Mouse (Mus musculus) retina, adult 2 months (tissue): Measurements from ENCODE around the gene Cnpy3.
A peak's percentile ranks its signal among the peaks of the same experiment; 100 is the strongest.
"Not testable (repeated sequence)": the region's sequence is repeated elsewhere in the genome, so short reads cannot be mapped to it uniquely, and the experiment has no call there.

ENCODE experiments used
- DNase-seq: peaks from one replicate; pipeline ENCODE4 v3.0.0-alpha.2; 2012; ENCODE audit warnings: low read depth, low spot score

Cnpy3 gene

GRCm38 (mm10) chr17:46764916-46765315 is 12.9 kb upstream of the Cnpy3 start:
- DNase-seq, result not testable (repeated sequence)

GRCm38 (mm10) chr17:46763544-46763943 is 11.5 kb upstream of the Cnpy3 start, which contains the start of gene Ptcra:
Gene Ptcra, minus strand, starts transcription at chr17:46763712.
- DNase-seq, result no peak

- DNase-seq, result no peak
These were observed 6.7 kb upstream of the Cnpy3 start for GRCm38 (mm10) chr17:46758753-46759152.

GRCm38 (mm10) chr17:46751056-46751793 is 789 bp downstream of the Cnpy3 start:
- no peak for DNase-seq

GRCm38 (mm10) chr17:46750580-46750979 is 1.4 kb downstream of the Cnpy3 start:
- no peak for DNase-seq

GRCm38 (mm10) chr17:46749282-46749681 is 2.7 kb downstream of the Cnpy3 start:
- no peak for DNase-seq

GRCm38 (mm10) chr17:46747806-46748205 is 4.2 kb downstream of the Cnpy3 start:
- no peak for DNase-seq

GRCm38 (mm10) chr17:46747234-46747633 is 4.8 kb downstream of the Cnpy3 start:
- DNase-seq, result no peak

GRCm38 (mm10) chr17:46745506-46745905 is 6.5 kb downstream of the Cnpy3 start:
- DNase-seq, result peak; percentile 62

- no peak for DNase-seq
These were observed 9.0 kb downstream of the Cnpy3 start for GRCm38 (mm10) chr17:46742986-46743385.

GRCm38 (mm10) chr17:46741305-46741704 is 10.7 kb downstream of the Cnpy3 start:
- no peak for DNase-seq

- DNase-seq, result no peak
These were observed 15.9 kb downstream of the Cnpy3 start for GRCm38 (mm10) chr17:46736160-46736559.

- no peak for DNase-seq
These were observed 16.7 kb downstream of the Cnpy3 start for GRCm38 (mm10) chr17:46735287-46735686.

GRCm38 (mm10) chr17:46734055-46734454 is 18.0 kb downstream of the Cnpy3 start:
- DNase-seq, result no peak

- DNase-seq, result no peak
These were observed 23.1 kb downstream of the Cnpy3 start, which contains the start of gene Gnmt for GRCm38 (mm10) chr17:46728904-46729318. Gene Gnmt, minus strand, starts transcription at chr17:46729168.

- no peak for DNase-seq
These were observed 23.5 kb downstream of the Cnpy3 start for GRCm38 (mm10) chr17:46728496-46728895.

- DNase-seq, result no peak
These were observed 24.0 kb downstream of the Cnpy3 start for GRCm38 (mm10) chr17:46728021-46728420.

- no peak for DNase-seq
These were observed 24.7 kb downstream of the Cnpy3 start for GRCm38 (mm10) chr17:46727271-46727670.

GRCm38 (mm10) chr17:46725731-46726645 is 26.0 kb downstream of the Cnpy3 start:
- no peak for DNase-seq

- DNase-seq, result no peak
These were observed 26.7 kb downstream of the Cnpy3 start for GRCm38 (mm10) chr17:46725273-46725672.

GRCm38 (mm10) chr17:46724477-46725084 is 27.4 kb downstream of the Cnpy3 start:
- DNase-seq, result no peak

- DNase-seq, result no peak
These were observed 30.9 kb downstream of the Cnpy3 start for GRCm38 (mm10) chr17:46721077-46721476.
